Mouse (Mus musculus): ENCODE measurements at regions not wholly inside any gene's neighbourhood (a gene's known extent, or its start where the extent isn't known, plus 50 kb on each side); places are given as distances from the start of the nearest gene placed in this dataset.

DNA sequence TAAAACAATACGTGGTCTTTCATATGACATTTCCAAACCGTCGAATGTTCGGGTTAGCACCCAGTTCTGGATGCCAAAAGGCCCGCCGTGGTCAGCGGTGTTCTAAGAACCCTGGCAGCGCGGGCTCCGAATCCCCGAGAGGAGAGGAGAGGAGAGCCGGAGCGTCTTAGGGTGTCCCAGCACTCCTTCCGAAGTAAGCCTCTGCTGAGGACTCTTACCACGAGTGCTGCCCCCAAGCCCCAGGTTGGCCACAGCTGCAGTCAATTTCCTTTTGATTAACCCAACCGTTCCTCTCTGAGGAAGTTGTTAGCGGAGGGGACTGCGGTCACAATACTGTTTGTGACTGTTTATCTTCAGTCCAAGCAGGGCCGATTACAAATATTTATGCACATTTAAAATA, 190.1 kb downstream of the Tfap2c start:
- TF ChIP-seq CTCF (IDR thresholded peaks at IDR 0.05; ENCODE audit: insufficient read depth, low read depth, low read length) (no peak), POLR2A (IDR thresholded peaks at IDR 0.05; ENCODE audit: insufficient read depth, low read depth, low read length) (no peak)
